Mouse (Mus musculus) heart, postnatal 0 days (tissue): Measurements from ENCODE around the gene Serinc1.

ENCODE experiments used
- CTCF ChIP-seq: IDR thresholded peaks from 2 replicates; pipeline ENCODE4 v1.5.1; 2016; ENCODE audit warnings: antibody characterized with exemption, control low read depth, low read depth
- EP300 ChIP-seq: IDR thresholded peaks from 2 replicates; pipeline ENCODE4 v1.6.1; 2016; ENCODE audit warnings: antibody characterized with exemption, low read depth

DNA sequence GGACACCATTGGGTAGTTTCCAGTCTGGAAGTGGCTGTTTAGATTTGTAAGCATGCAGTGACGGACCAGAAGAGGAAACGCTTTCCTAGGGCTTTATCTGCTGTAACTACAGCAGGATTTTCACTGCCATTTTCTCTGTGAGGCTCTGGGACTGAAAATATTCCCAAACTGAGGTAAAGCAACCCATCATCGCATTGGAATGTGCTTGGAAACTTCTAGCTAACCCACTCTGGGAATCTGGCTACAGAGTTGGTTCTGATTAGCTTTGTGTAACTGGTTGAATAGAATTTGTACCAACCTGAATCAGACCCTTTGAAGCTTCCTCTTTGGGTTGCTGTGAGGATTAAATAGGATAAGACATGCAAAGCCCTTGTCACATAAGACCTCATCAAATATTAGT lies 47.6 kb downstream of the Serinc1 start:
- TF ChIP-seq CTCF = no peak
- TF ChIP-seq EP300 = no peak
